Mouse (Mus musculus) kidney, embryonic 15.5 days (tissue): Measurements from ENCODE around the gene Reps2. TPM values are rescaled to one million over a fixed set of nuclear protein-coding genes. Genes with fewer than 3 reads are reported as not detected.

ENCODE experiments used
- ATAC-seq: fragments of 200-750 bp; cut with Nextera tagmentation; replicated peaks from 2 replicates; pipeline ENCODE4 v1.8.0; 2017; ENCODE audit warnings: moderate TSS enrichment; ENCODE audit not compliant: low FRiP score
- H3K27ac ChIP-seq: fragments of 300-500 bp; sonication (generic); 2 replicates; pipeline ENCODE4 v1.5.1; 2015; ENCODE audit warnings: mild to moderate bottlenecking, inconsistent platforms
- H3K27me3 ChIP-seq: fragments of 300-500 bp; sonication (generic); 2 replicates; pipeline ENCODE4 v1.6.1; 2015; ENCODE audit warnings: inconsistent platforms
- H3K36me3 ChIP-seq: fragments of 300-500 bp; sonication (generic); 2 replicates; pipeline ENCODE4 v1.6.1; 2015; ENCODE audit warnings: inconsistent platforms
- H3K4me1 ChIP-seq: fragments of 300-500 bp; sonication (generic); 2 replicates; pipeline ENCODE4 v1.6.1; 2015; ENCODE audit warnings: inconsistent platforms
- H3K4me2 ChIP-seq: fragments of 300-500 bp; sonication (generic); 2 replicates; pipeline ENCODE4 v1.6.1; 2015; ENCODE audit warnings: moderate library complexity, mild to moderate bottlenecking, inconsistent platforms
- H3K4me3 ChIP-seq: fragments of 300-500 bp; sonication (generic); replicated peaks from 2 replicates; pipeline ENCODE4 v1.5.1; 2015; ENCODE audit warnings: mild to moderate bottlenecking, inconsistent platforms
- H3K9ac ChIP-seq: fragments of 300-500 bp; sonication (generic); 2 replicates; pipeline ENCODE4 v1.6.1; 2015; ENCODE audit warnings: mild to moderate bottlenecking, inconsistent platforms
- H3K9me3 ChIP-seq: fragments of 300-500 bp; sonication (generic); replicated peaks from 2 replicates; pipeline ENCODE4 v1.6.1; 2016; ENCODE audit warnings: inconsistent platforms
- WGBS: fragments of 180-500 bp; shearing (Covaris S2); methylation state at CpG from one replicate; pipeline ENCODE4 v1.1.7; 2015; ENCODE audit warnings: mixed read lengths; 5-methylcytosine and 5-hydroxymethylcytosine counted together
- polyA plus RNA-seq: library from polyadenylated mRNA; unstranded; fragments of >200 nt; fragmentation: Nextera tagmentation; extraction: Ambion mirVana; gene quantifications from 2 replicates; pipeline ENCODE4 v1.2.1, GENCODE M21; 2015

Reps2 gene
- polyA plus RNA-seq, 1 experiment from 2014 or later = 2.0 TPM

- peak overlapping the region; percentile 83; the same call in 1 of the 2 replicates for H3K4me2 ChIP-seq
- no peak overlapping the region for H3K4me3 ChIP-seq
- H3K9ac ChIP-seq = no peak overlapping the region
- 63% methylated on average over 4 of the region's 4 CpGs for WGBS
- H3K9me3 ChIP-seq = no peaks in the 10 kb centered on the region
- H3K4me1 ChIP-seq = no peaks in the 10 kb centered on the region
- H3K36me3 ChIP-seq = no peaks in the 10 kb centered on the region
- no peak for ATAC-seq
- no peak overlapping the region for H3K27ac ChIP-seq
- H3K27me3 ChIP-seq = peaks cover 53% of the 10 kb centered on the region
These were observed 1.7 kb downstream of the Reps2 start for GRCm38 (mm10) chrX:162641764-162642163.

- Histone ChIP-seq H3K27ac (no peak overlapping the region), H3K9me3 (no peaks in the 10 kb centered on the region), H3K36me3 (no peaks in the 10 kb centered on the region), H3K4me2 (no peak overlapping the region), H3K4me3 (no peak overlapping the region), H3K27me3 (peaks cover 32% of the 10 kb centered on the region), H3K9ac (no peak overlapping the region), H3K4me1 (no peaks in the 10 kb centered on the region)
- no peak for ATAC-seq
- WGBS = 20% methylated on average over 2 of the region's 2 CpGs
These were observed 8.3 kb downstream of the Reps2 start for GRCm38 (mm10) chrX:162635159-162635558.

- H3K9ac ChIP-seq = no peak overlapping the region
- no peak overlapping the region for H3K4me2 ChIP-seq
- H3K4me3 ChIP-seq = no peak overlapping the region
- H3K9me3 ChIP-seq = no peaks in the 10 kb centered on the region
- WGBS = 79% methylated on average over 1 of the region's 1 CpGs
- peaks cover 9% of the 10 kb centered on the region; the same call in 1 of the 2 replicates for H3K27me3 ChIP-seq
- no peak overlapping the region for H3K27ac ChIP-seq
- ATAC-seq = no peak
- H3K4me1 ChIP-seq = no peaks in the 10 kb centered on the region
- no peaks in the 10 kb centered on the region for H3K36me3 ChIP-seq
These were observed 21.4 kb downstream of the Reps2 start for GRCm38 (mm10) chrX:162622091-162622437.

GRCm38 (mm10) chrX:162621194-162622090, 22.0 kb downstream of the Reps2 start:
- no peak overlapping the region for H3K9ac ChIP-seq
- 80% methylated on average over 5 of the region's 5 CpGs for WGBS
- H3K36me3 ChIP-seq = no peaks in the 10 kb centered on the region
- ATAC-seq = no peak
- no peaks in the 10 kb centered on the region for H3K4me1 ChIP-seq
- no peak overlapping the region for H3K4me2 ChIP-seq
- H3K4me3 ChIP-seq = no peak overlapping the region
- H3K27me3 ChIP-seq = peaks cover 6% of the 10 kb centered on the region; the same call in 1 of the 2 replicates
- H3K27ac ChIP-seq = no peak overlapping the region
- H3K9me3 ChIP-seq = no peaks in the 10 kb centered on the region

GRCm38 (mm10) chrX:162619705-162620104, 23.7 kb downstream of the Reps2 start:
- Histone ChIP-seq H3K9me3 (no peaks in the 10 kb centered on the region), H3K36me3 (no peaks in the 10 kb centered on the region), H3K4me2 (no peak overlapping the region), H3K4me1 (no peaks in the 10 kb centered on the region), H3K4me3 (no peak overlapping the region), H3K9ac (no peak overlapping the region), H3K27me3 (peaks cover 8% of the 10 kb centered on the region; the same call in 1 of the 2 replicates), H3K27ac (no peak overlapping the region)
- ATAC-seq = no peak
- WGBS = 62% methylated on average over 2 of the region's 2 CpGs

GRCm38 (mm10) chrX:162618547-162618946, 24.9 kb downstream of the Reps2 start:
- H3K4me3 ChIP-seq = no peak overlapping the region
- no peaks in the 10 kb centered on the region for H3K9me3 ChIP-seq
- peaks cover 9% of the 10 kb centered on the region; the same call in 1 of the 2 replicates for H3K27me3 ChIP-seq
- H3K36me3 ChIP-seq = no peaks in the 10 kb centered on the region
- H3K4me2 ChIP-seq = no peak overlapping the region
- WGBS = 94% methylated on average over 3 of the region's 3 CpGs
- no peak overlapping the region for H3K27ac ChIP-seq
- no peak overlapping the region for H3K9ac ChIP-seq
- no peaks in the 10 kb centered on the region for H3K4me1 ChIP-seq
- no peak for ATAC-seq

- ATAC-seq = no peak
- H3K36me3 ChIP-seq = no peaks in the 10 kb centered on the region
- peaks cover 15% of the 10 kb centered on the region; the same call in 1 of the 2 replicates for H3K27me3 ChIP-seq
- no peak overlapping the region for H3K4me3 ChIP-seq
- H3K27ac ChIP-seq = no peak overlapping the region
- WGBS = 81% methylated on average over 2 of the region's 2 CpGs
- no peaks in the 10 kb centered on the region for H3K4me1 ChIP-seq
- H3K9ac ChIP-seq = no peak overlapping the region
- H3K4me2 ChIP-seq = no peak overlapping the region
- no peaks in the 10 kb centered on the region for H3K9me3 ChIP-seq
These were observed 37.3 kb downstream of the Reps2 start for GRCm38 (mm10) chrX:162606113-162606512.

GRCm38 (mm10) chrX:162599666-162600065, 43.8 kb downstream of the Reps2 start:
- H3K4me3 ChIP-seq = no peak overlapping the region
- no peak overlapping the region for H3K27ac ChIP-seq
- WGBS = 88% methylated on average over 3 of the region's 3 CpGs
- H3K4me1 ChIP-seq = no peaks in the 10 kb centered on the region
- no peak overlapping the region for H3K9ac ChIP-seq
- no peak overlapping the region for H3K4me2 ChIP-seq
- no peaks in the 10 kb centered on the region for H3K36me3 ChIP-seq
- no peaks in the 10 kb centered on the region for H3K9me3 ChIP-seq
- H3K27me3 ChIP-seq = 0 out of 2 replicates have a peak, but pooled peaks cover 7% of the 10 kb centered on the region
- no peak for ATAC-seq

GRCm38 (mm10) chrX:162591005-162591801, 52.2 kb downstream of the Reps2 start:
- Histone ChIP-seq H3K4me1 (no peaks in the 10 kb centered on the region), H3K4me3 (no peak overlapping the region), H3K36me3 (no peaks in the 10 kb centered on the region), H3K27ac (peak overlapping the region; percentile 32; the same call in 1 of the 2 replicates), H3K9me3 (no peaks in the 10 kb centered on the region), H3K4me2 (no peak overlapping the region), H3K27me3 (peaks cover 9% of the 10 kb centered on the region), H3K9ac (no peak overlapping the region)
- 60% methylated on average over 8 of the region's 8 CpGs for WGBS
- ATAC-seq = peak; percentile 75

GRCm38 (mm10) chrX:162590145-162590790, 53.2 kb downstream of the Reps2 start:
- peaks cover 11% of the 10 kb centered on the region for H3K27me3 ChIP-seq
- 66% methylated on average over 6 of the region's 6 CpGs for WGBS
- peak; percentile 46; the same call in 1 of the 2 replicates for ATAC-seq
- H3K4me1 ChIP-seq = no peaks in the 10 kb centered on the region
- no peak overlapping the region for H3K4me2 ChIP-seq
- H3K36me3 ChIP-seq = no peaks in the 10 kb centered on the region
- H3K4me3 ChIP-seq = no peak overlapping the region
- H3K9me3 ChIP-seq = no peaks in the 10 kb centered on the region
- H3K27ac ChIP-seq = no peak overlapping the region
- no peak overlapping the region for H3K9ac ChIP-seq

GRCm38 (mm10) chrX:162589173-162589805, 54.2 kb downstream of the Reps2 start:
- H3K4me2 ChIP-seq = no peak overlapping the region
- H3K4me1 ChIP-seq = no peaks in the 10 kb centered on the region
- no peak overlapping the region for H3K4me3 ChIP-seq
- H3K27me3 ChIP-seq = peaks cover 15% of the 10 kb centered on the region
- no peak overlapping the region for H3K27ac ChIP-seq
- H3K36me3 ChIP-seq = no peaks in the 10 kb centered on the region
- no peaks in the 10 kb centered on the region for H3K9me3 ChIP-seq
- no peak for ATAC-seq
- 88% methylated on average over 3 of the region's 3 CpGs for WGBS
- no peak overlapping the region for H3K9ac ChIP-seq
